Mouse (Mus musculus) layer of hippocampus, adult 8-10 months (tissue): ENCODE data around the gene Sptssb. TPM values are rescaled to one million over a fixed set of nuclear protein-coding genes. Genes with fewer than 3 reads are reported as not detected.

Experiments used
- DNase-seq, 2 experiments: peaks; one replicate each; pipeline ENCODE4 v3.0.0; 2022; ENCODE audit warnings: low spot score in 2 of 2
- total RNA-seq, 4 experiments: library from RNA; stranded (reverse); gene quantifications; 2 replicates each; pipeline ENCODE4 v1.2.4; 2022

The Sptssb gene
- total RNA-seq, 4 experiments from 2014 or later = 1.5 to 2.9 (median 1.7) TPM

DNA sequence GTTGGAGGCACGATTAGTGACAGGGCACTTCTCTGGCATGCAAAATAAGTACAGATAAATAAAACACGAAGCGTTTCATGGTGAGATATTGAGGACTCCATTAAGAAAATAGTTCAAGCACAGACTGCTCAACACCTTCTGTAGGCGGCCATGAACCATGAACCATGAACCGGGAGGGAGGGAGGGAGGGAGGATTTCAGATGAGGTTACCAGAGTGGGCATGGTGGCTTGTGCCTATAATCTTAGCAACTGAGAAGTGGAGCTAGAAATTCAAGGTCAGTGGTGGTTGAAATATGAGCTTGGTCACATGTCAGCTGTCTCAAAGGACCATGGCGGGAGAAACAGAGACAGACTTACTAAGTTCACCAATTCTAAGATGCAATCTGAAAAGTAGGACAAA lies 20.3 kb downstream of the Sptssb start:
- DNase-seq = no peak

DNA sequence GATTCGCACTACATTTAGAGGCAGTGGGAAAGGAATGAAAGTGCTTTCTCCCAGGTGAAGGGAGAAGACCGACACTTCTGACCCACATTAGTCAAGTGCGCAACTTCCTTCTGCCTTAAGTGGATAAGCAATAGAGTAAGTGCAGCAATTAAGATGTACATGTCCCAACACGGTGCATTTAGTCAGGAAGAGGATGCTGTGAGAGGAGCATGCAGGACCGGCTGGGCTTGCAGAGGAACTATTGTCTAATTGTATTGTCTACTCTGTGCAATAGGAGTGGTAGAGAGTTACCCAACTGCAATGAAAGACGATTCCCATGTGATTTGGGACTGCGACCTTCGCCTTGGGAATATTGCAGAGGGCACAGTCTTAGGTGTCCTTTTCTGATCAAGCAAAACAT lies 30.2 kb downstream of the Sptssb start:
- no peak for DNase-seq

DNA sequence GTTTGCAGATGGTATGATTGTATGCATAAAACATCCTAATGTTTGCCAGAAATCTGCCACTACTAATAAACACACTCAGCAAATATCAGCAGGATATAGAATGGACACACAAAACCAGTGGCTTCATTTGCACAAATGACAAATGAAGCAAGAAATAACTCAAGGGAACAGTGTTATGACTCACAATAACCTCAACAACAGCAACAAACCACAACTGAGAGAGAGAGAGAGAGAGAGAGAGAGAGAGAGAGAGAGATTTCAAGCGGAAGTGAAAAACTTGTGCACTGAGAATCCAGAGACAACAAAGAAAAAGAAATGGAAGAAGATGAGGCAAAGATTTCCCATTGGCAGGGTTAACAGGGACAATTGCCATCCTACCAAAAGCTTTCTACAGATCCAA lies 35.2 kb downstream of the Sptssb start:
- no peak for DNase-seq

DNA sequence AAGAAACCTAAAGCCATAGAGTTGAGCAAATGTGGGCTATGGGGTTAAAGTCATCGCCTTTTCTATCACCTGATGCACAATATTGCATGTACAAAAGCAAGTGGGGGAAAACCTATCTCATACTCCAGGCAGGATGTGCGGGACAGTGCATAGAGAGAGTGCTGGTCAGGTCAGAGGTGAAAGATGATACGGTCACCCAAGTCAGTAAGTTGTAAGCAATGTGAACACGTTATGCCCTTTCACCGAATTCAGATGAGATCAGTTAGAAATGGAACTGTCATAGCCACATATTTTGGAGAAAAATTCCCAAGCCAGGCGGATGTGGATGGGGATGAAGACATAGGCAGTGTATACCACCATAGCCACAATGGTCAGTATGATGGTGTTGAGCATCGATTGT lies 39.1 kb downstream of the Sptssb start:
- no peak for DNase-seq

DNA sequence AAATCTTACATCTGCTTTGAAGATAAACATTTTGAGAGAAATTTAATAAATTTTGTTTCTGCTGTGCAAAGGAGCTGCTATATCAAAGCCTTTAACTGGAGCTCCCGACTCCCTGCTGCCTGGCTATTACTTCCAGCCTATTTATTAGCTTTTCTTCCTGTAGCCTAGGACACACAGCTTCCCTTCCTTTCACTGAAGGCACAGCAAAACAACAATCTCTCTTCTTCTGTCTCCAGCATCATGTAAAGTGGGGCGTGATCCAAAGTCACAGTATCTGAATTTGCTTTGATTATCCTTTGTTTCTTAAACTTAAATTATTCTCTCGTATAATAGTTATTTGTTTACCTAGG lies 39.9 kb downstream of the Sptssb start:
- no peak for DNase-seq

DNA sequence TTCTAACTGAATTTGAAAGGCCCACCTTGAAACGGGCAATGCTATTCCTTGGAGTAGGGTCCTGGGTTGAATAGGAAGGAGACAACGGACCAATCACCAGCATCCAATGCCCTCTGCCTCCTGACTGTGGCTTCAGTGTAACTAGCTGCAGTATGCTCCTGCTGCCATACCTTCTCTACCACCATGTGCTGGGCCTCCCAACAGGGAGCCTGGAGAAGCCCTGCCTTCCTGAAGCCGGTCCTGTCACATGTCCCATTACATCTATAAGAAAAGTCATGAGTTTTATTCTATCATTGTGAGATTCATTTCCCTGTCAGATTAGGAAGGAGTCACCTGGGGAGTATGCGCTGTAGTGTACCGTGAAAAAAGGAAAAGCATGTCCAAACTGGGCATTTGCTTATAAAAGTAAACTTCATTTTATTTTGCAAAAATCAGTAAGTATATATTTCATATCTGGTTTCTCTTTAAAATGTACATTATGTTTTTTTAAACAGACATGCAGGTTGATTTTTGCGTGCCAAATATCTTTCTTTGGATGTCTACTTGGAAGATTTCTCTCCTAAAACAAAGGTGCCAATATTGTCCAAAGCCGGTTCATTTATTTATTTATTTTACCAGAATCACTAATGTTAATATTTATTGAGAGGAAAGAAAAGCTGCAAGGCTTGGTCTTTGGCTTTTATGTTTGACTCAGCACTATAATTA lies 40.4 kb downstream of the Sptssb start:
- DNase-seq = no peak

DNA sequence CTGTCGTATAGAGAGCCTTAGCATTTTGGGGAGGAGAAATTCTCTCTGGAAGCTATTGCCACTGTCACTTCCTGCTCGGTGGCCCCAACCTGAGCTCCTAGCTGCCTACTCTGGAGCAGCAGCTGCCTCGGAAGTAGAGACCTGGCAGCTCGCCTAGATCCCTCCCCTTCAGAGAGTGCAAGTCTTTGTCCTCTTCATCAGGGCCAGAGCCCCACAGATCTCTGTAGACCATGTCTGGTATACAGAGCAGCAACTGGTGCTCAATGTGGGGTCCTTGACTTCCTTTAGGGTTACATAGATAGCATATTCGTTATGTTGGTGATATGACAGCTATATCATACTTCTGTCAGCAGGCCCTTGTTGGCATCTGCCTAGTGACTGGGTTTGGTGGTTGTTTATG lies 41.3 kb downstream of the Sptssb start:
- DNase-seq = no peak

DNA sequence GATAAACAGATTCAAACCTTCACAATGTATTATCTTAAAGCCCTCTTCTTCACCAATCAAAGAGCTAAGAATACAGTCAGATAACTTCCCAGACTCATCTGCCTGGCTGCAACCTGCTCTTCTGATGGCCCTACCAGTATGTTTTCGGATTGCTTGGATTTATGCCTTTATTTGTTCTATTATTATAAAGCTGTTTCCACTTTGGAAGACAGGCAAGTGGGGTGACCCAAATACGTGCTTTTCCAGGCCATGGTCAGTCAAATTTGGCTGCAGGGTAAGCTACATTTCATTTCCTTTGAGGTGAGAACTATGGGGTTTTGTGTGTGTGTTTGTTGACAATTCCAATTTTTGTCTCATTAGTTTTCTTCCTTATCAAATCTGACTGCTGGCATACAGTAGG lies 43.2 kb downstream of the Sptssb start:
- no peak for DNase-seq

DNA sequence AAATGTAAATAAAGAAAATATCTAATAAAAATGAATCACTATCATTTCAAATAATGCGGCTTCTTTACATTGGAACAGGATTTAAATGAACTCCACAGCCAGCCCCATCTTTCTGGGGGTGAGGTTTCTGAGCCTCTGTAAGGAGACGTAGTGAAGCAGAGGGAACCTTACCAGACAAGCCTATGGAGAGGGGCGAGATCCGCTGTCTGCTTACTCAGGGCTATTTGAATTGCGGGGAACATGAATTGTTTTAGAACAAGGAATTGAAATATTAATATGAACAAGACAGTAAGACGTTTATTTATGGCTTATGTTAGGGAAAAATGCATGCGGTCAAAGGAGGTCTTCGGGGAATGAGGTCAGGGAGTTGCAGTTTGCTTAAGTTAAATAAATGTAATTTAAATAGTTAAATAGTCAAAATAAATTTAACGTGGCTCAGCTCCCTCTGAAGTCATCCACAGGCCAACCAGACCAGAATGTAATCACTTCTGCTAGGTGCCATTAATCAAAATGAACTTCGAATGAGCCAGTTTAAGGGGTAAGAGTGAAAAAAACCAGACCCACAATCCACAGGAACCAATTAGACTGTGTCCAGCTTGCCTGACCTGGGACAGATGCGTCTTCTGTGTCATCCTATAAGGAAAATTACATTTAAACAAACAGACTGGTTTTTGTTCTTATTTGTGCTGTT lies 46.6 kb downstream of the Sptssb start:
- no peak for DNase-seq

DNA sequence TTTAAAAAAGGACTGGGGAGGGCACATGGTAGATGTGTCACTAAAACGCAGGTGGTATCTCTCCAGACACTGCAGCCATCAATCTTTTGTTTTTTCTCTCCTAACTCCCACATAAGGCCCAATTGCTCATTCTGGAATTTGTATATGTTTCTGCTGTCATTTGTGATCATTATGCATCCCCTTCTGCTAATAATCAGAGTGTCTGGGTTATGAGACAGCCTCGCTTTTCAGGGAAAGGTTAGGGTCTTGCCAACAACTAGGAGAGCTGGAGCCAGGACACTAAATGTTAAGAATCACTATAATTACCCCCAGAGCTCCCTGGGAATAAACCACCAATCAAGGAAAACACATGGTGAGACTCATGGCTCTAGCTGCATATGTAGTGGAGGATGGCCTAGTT lies 47.3 kb downstream of the Sptssb start:
- no peak for DNase-seq

DNA sequence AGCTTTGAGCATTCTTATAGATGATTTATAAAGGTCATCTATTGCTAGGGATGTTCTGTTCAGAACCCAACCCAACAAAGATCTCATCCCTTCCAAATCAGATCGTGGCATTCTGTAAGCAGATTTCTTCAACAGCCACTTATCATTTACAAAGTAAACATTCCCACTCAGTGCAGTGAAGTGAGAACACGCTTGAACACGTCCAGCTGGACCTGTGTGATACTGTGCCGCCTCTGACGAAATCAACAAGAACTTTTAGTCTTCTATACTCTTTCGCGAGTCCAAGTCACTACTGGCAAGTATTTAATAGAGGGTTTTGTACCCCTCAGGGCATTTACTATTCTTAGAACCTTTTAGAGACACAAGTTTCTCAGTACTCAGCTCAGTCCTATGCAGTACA lies 51.3 kb downstream of the Sptssb start:
- no peak for DNase-seq

DNA sequence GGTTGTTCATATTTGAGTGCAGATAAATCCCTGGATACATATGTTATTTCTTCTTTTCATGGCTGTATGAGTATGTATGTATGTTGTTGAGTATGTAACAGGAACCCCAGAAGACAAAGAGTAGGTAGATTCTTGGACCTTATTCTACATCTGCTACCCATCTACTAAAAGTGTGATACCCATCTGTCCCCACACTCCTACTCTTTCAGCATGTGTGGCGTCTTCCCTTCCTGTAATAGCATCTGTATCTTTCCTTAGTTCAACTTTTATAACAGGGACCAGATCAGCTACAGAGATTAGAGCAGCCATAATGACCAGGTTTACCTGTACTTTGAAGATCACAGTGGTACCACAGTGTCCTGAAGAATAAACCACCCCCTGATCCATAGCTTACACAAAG lies 56.6 kb downstream of the Sptssb start:
- no peak for DNase-seq

DNA sequence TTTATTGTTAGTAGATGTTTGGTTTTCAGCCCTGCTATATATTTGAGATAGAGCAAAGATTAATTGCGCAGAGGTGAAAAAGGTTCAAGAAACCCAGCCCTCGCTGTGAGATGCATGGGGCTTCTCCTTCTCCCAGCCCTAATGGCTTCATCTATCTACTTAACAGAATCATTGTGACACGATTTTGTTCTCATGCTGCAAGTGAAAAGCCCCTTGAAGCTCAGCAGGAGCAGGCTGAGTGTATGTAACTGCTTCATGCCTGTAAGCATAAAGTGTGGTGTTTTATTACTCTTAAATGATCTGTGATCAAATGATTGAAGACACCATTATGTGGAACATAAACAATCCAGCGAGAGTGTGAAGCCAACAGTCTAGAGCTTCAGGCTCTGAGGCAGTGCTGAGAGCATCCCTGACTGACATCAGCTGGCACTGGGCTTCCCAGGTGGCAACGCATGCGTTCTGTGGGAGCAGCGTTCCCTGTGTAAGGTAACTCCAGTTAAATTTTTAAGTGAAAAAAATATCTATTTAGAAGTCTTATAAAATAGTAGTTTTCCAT lies 58.8 kb downstream of the Sptssb start:
- no peak for DNase-seq

DNA sequence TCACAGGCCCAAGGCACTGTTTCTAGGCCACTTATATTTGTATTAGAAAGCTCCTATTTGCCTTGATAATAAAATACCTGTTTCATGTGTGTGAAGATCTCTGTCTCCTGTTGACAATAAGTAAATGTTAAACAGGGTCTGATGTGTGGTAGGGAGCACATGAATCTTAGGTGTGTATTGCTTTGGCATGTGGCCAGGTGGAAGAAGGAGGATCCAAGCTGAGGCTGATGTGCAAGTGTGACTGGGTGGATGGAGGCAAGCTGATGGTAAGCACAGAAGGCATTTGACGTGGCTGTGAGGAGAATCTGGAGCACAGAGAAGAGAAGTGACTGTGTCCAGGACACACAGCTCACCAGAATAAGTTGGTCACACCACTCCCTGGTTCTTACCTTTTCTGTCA lies 60.6 kb downstream of the Sptssb start:
- no peak for DNase-seq

DNA sequence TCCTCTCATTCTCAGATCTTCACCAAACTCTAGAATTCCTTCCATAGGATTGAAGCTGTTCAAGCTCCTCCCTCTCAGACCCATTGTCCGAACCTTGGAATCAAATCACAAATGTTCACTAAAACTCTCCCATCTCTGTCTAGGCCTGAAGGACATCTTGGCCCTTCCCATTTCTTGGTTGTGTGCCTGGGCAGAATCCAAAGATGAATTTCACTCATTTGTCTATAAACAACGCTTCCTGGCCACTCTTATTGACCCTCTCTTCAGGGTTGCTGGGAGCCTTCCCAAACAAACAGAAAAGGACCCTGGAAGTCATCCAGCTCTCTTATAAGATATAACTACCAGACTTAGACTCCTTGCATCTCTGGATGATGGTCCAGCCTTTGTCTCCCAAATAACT lies 61.8 kb downstream of the Sptssb start:
- no peak for DNase-seq

DNA sequence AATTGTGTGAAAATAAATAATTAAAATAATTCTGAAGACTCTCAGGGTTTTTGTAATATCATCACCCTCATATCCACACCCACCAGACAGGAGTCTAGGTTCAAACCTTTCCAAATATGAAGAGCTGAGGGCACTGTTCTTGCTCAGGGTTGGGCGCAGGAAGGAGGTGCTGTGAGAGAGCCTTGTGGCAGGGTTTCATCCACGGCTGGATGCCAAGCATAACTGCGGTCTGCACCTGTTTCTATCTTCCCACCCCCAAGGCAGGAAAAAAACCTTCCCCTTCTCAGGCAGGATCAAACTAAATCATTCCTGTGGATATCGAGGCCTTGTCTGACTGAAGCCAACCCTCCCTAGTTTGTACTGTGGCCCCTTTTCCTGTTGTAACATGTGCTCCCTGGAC lies 62.2 kb downstream of the Sptssb start:
- DNase-seq = no peak

DNA sequence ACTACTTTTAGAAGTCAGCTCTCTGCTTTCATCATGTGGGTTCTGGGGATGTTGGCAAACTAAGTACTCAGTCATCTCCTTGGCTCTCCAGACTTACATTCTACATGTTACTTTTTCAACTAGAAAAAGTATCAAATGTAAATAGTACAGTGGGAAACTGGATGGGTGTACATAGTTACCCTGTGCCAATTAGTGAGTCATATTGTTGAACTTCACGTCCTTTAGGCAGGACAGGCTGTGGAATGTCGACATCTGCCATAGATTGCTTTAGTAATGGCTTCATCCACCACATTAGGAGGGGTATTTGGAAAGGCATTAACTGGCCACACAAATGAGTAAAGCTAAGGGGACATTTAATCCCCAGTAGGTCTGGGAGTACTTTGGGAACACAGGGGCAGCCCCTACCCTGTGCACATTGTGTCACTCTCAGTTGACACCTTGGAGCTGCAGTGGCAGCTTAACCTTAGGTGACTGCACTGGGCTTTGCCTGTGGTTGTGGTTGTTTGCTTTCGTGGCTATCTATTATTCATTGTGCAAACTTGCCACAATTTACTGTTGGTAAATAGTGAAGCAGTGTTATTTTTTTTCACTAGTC lies 66.8 kb downstream of the Sptssb start:
- DNase-seq = no peak

DNA sequence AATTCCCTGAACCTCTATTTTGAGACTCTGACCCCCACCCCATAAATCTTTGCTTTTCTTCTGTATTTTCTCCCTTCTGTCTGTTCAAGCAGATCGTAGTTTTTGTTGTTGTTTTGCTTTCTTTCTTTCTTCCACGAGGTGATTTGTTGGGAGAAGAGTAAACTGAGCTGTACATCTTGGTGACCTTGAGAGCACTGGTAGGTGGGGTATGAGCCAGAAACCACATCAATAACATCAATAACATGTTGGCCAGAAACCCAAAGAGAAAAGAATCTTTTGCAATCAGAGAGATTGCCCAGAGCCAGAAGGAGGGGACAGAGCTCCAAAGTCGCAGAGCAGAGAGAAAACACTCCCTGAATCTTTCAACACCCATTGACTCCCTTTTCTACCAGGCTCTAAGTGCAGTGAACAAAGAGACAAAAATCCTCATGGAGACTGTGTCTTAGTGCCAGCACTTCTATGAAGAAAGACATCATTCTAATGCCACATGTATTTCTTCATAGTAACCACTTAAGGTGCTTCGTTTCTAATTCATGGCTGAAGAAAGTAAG lies 80.4 kb downstream of the Sptssb start:
- no peak for DNase-seq

DNA sequence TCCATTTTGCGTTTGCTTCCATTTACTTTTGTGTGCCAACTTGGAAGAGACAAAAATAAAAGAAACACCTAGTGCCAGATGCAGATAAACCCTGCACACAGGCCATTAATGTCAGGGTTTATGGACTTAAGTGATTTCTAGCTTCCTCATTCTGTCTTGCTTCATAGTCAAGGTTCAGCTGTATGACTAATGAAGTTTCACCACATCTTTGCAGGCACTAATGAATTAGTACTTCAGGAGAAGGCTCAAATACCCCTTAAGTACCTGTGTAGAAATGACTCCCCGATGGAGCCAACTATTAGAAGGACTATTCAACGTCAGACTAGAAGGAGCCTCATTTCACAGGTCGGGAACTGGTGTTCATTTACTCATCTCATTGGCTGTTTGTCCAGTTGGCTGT lies 86.4 kb downstream of the Sptssb start:
- DNase-seq = no peak
